Mouse (Mus musculus) cerebellum, adult 11 months (tissue): ENCODE data around the gene Ptpn14.
A peak's percentile ranks its signal among the peaks of the same experiment; 100 is the strongest.

ENCODE experiments used
- DNase-seq: peaks from one replicate; pipeline ENCODE4 v3.0.0; 2022

Ptpn14 gene

DNA sequence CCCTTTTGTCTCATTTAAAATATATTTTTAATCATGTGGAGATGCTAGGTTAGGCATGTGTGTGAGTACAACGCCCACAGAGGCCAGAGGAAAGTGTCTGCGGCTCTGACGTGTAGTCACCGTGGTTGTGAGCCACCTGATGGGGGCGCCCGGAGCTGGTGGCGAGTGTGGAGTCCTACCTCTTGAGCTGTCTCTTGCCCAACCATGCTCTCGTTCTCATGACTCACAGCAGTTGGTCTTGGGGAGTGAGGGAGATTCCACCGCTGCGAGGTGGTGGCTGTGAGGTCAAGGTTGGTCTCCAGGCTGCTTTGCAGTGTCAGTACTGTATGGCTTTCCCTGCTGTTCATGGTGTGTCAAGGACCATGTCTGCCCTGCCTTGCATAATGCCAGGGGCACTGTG is 140.0 kb downstream of the Ptpn14 start:
- DNase-seq, result no peak

DNA sequence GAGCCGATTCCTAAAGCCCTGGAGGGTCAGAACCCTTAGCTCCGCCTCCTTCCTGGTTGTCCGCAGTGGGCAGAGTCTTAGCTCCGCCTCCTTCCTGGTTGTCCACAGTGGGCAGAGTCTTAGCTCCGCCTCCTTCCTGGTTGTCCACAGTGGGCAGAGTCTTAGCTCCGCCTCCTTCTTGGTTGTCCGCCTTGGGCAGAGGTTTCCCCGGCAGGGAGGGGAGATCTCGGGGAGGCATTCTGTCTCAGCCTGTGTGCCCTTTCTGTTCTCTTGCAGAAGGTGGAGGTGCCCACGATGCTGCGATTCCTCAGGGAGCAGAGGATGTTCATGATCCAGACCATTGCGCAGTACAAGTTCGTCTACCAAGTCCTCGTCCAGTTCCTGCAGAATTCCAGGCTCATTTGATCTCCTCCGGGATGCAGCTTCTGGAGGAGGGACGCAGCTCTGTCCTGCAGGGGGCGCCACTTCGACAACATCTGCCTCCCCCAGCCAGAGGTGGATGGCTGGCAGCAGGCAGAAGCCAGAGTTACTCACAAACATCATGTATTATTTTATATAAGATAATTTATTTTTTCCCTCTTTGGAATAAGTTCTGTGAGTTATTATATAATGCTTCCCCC is 141.7 kb downstream of the Ptpn14 start:
- no peak for DNase-seq

- no peak for DNase-seq
These were observed 142.5 kb downstream of the Ptpn14 start for GRCm38 (mm10) chr1:189870539-189870938.

DNA sequence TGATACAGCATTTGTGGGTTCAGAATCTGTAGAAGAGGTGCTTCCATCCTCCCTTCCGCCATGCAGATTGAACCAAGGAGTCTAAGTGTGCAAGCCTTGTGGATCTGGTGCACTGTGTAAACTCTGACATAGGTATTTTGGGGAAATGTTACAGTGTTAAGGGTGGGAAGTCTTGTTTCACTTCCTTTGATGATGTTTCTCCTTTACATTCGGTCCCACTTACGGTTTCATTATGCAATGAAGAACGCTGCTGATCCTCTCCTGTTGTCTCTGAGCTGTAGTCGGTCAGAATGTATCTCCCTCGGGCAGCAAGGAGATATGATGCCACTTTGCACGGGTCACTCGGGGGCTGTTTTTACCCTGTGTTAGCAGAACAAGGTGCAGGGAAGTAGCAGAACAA is 143.6 kb downstream of the Ptpn14 start:
- DNase-seq, result no peak

DNA sequence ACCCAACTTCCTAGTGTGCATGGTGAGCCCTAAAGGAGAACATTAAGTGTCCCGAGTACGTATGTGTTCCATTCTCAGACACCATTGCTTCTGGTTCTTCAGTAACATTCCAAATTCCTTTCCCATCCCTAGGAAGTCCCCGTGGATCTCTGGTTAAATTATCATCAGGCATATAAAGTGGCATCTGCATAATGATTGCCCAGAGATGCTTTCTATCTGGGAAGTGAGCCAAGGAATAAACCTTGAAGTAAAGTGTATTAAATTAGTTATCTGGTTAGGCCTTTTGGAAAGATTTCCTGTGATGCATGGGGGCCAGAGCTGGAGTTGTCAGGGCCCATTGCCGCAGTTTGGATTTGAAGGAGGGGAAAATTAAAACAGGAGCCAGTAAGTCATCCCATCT is 144.0 kb downstream of the Ptpn14 start:
- no peak for DNase-seq

DNA sequence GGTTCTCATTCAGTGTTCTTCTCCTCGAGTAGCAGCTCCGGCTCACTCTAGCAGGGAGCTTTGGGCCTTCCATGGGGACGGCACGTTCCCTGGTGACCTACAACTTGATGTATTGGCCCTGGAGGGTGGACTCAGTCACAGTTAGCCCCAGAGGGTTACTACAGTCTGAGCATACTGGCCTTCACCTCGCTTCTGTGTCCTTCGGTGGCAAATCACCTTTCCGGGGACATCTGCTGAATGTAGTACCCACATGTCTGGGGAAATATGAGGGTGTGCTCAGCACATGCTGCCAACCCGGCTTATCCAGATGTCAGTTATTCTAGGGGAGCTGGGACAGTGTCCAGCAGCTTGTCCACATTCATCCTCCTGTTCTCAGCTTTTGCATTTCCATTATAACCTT is 145.5 kb downstream of the Ptpn14 start:
- DNase-seq, result no peak

- no peak for DNase-seq
These were observed 147.4 kb downstream of the Ptpn14 start for GRCm38 (mm10) chr1:189875439-189875861.

DNA sequence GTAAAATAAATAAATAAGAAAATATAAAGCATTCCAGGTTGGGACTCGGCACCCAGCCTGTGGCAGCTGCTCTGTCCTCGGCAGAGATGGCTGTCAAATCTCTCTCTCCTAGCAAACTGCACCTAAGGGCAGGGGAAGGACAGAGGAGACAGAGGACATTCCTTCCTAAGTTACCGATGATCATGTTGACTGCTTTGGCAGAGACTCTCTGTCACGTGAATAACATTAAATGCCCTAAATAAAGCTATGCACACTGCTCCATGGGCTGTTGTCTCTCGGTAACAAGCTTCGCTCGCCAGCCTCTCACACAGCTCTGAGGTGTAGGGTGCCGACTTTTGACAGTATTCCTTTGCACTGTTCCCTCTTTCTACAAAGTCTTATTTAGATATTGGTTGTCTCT is 148.1 kb downstream of the Ptpn14 start:
- no peak for DNase-seq

DNA sequence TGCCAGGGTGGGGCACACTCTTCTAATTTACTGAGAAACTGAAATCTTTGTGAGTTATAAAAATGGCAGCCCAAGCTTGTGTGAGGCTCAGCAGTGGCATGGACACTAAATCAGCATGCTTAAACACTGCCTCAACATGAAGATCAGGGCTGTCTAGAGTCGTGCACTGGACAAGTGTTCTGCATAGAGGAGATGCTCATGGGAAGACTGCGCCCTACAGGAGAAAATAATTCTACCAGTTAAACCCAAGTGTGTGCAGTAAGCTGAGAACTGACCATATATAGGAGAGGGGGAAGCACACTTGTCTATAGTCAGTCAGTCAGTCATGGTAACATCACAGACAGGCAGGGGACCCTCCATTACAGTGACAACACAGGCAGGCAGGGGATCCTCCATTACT is 151.1 kb downstream of the Ptpn14 start:
- no peak for DNase-seq

DNA sequence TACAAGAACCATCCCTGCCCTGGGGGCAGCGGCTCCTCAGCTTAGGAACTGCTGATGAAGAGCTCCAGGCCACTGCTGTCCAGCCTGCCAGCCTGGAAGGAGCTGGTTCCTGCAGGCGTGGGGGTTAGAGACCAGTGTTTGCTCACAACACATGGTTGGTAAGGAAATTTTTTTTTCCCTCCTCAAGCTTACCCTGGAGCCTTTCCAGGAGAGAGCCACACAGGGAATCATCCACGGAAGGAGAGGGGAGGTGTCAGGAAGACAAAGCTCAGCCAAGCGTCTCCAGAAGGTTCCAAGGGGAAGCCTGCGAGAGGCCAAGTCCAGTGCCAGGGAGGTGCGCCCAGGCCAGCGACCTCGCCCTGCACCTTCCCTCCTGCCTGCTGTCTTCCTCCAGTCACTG is 151.9 kb downstream of the Ptpn14 start:
- peak; percentile 50 for DNase-seq

GRCm38 (mm10) chr1:189880745-189881144 is 152.7 kb downstream of the Ptpn14 start:
- no peak for DNase-seq

GRCm38 (mm10) chr1:189882886-189883285 is 154.8 kb downstream of the Ptpn14 start:
- peak; percentile 37 for DNase-seq

DNA sequence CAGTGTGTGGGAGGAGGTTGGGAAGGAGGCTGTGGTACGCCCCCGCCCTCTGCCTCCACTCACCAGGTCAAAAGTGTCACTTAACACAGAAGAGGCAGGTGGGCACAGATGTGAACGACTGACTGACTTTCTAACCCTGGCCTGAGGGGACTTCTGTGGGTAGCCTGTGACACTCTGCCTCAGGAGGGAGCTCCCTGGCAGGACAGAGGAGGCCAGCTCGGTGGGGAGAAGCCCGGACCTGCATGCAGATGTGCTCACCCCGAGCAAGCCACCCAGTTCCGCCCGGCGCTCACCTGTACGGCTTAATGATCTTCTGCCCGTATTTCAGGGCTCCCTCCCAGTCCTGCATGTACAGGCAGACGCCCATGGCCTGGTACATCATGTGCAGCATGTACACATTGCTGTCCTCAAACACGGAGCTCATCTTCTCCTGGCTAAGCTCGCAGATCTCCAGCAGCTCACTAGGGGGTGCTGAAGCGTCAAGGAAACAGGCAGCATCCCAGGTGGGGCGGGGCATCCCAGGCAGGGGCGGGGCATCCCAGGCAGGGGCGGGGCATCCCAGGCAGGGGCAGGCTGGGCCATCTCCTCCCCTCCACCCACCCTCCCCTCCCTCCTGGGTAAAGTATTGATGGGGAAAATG is 155.6 kb downstream of the Ptpn14 start:
- DNase-seq, result peak; percentile 31

- peak; percentile 74 for DNase-seq
These were observed 156.9 kb downstream of the Ptpn14 start for GRCm38 (mm10) chr1:189884951-189885350.

GRCm38 (mm10) chr1:189885975-189886374 is 157.9 kb downstream of the Ptpn14 start:
- no peak for DNase-seq

DNA sequence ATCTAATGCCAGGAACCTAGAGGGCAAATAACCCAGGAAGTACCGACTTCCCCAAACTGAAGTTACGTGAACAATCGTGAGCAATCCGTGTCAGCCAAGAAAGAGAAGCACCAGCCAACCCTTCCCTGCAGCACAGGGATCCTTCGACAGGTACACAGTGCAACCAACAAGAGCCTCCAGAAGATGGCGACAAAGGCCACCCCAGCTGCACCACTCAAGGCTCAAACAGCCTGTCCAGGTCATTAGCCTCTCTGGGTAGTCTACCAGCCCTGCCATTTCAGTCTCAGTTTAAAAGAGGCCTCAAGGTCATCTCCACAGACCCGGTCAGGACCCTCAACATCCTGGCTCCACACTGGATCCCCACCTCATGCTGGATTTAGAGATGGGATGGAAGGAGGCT is 159.4 kb downstream of the Ptpn14 start:
- DNase-seq, result peak; percentile 69

- no peak for DNase-seq
These were observed 160.7 kb downstream of the Ptpn14 start for GRCm38 (mm10) chr1:189888749-189889148.

- DNase-seq, result no peak
These were observed 166.1 kb downstream of the Ptpn14 start for GRCm38 (mm10) chr1:189894191-189894590.

DNA sequence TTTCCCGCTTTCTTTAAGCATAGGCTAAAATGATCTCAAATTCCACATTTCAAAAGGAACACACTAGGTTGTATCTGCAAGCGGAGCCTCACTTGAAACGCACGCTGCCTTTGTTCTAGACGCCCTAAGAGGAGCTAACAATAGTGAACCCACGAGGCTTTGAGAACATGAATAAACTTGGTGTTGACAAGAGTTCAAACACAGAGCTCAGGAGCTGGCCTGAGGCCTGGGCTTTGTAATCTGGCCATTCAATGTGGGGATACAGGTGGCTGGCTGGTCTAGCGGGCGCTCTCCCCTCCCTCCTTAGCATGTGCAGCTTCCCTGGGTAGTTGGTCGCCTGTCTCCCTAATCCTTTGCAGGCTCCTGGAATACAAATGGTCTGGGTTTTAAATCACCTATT is 169.8 kb downstream of the Ptpn14 start:
- no peak for DNase-seq

DNA sequence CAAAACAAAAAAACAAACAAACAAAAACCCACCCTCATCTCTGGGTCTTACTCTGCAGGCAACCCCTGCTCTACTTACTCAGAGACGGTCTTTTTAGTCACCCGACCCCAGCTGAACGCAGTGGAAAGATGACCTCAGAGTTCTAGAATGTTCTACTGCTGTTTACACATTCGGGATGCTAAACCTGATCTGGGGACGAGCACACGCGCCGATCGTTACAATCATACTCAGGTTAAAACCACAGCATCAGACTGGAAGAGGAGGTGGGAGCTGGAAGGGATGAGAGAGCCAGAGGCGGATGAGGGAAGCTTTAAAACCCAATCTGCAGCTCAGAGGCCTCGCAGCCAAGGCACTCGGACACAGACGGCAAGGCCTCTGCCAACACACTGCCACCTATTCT is 170.6 kb downstream of the Ptpn14 start:
- no peak for DNase-seq

DNA sequence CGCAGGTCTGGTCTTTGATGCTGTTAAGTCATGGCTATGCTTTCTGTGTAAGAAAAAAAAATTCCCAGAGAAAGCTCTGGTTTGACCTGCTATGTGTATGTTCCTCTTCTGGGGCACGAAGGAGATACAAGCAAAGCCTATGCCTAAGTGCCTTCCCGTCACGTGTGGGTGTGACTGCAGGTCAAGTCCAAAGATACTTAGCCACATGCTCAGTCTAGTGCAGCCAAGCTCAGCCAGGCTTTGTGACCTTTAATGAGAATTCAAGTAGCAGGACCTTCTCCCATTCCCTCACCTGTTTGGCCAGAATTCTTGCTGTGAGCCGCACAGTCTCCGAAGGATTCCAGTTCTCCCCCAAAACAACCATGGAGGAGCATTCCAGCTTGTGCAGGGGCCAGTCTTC is 171.5 kb downstream of the Ptpn14 start:
- no peak for DNase-seq

- no peak for DNase-seq
These were observed 174.3 kb downstream of the Ptpn14 start for GRCm38 (mm10) chr1:189902413-189902812.

DNA sequence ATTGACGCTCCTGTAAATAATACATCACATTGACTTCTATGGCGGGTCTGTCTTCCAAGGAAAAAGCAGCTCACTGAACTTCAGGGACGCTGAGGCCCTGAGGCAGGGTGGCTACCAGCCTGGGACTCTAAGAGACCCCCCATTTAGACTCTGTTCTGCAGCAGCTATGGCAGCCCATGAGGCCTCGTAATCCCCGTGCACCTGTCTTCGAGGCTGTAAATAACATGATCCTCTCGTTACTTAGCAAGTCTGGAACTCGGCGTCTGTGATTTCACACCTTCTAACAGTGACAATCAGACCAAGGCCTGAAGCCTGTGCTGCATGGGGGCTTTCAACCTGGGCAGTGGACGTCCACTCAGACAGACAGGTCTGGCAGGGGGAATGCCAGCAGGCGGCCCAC is 175.1 kb downstream of the Ptpn14 start:
- DNase-seq, result no peak

DNA sequence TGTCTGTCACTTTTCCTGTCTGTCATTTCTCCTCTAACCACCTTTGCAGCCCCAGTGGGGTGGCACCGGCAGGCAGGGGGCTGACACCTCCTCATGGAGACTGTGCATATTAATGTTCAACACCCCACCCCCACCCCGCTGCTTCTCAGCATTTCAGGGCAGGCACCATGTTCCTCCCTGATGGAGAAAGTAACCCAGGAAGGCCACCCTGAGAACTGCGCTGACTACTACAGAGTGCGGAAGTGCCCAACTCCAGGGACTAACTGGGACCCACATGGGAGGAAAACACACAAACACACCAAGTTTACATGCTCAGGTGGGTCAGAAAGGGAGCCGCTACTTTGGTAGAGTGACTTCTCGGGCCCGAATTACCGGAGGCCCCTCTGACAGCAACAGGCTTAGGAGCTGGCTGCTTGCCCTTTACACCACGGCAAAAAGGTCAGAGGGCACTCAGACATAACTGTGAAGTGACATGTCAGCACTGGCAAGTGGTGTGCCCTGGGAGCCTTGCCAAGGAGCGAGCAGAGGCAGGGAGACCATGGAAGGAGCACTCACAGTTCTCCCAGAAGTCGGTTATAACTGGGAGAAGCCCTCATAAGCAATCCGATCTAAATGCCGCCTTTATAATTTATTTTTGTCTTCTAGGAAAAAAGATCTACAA is 182.7 kb downstream of the Ptpn14 start:
- DNase-seq, result no peak
